Mouse (Mus musculus) embryonic facial prominence, embryonic 10.5 days (tissue): ENCODE measurements around the gene Olfr360. TPM values are rescaled to one million over a fixed set of nuclear protein-coding genes. Genes with fewer than 3 reads are reported as not detected.
"Not testable (repeated sequence)": the region's sequence is repeated elsewhere in the genome, so short reads cannot be mapped to it uniquely, and the experiment has no call there.

ENCODE experiments used
- DNase-seq: peaks from one replicate; pipeline ENCODE4 v3.0.0-alpha.2; 2017; ENCODE audit warnings: low spot score
- H3K27ac ChIP-seq: fragments of 300-500 bp; sonication (generic); replicated peaks from 2 replicates; pipeline ENCODE4 v1.5.1; 2016; ENCODE audit warnings: mild to moderate bottlenecking
- H3K27me3 ChIP-seq: fragments of 300-500 bp; sonication (generic); replicated peaks from 2 replicates; pipeline ENCODE4 v1.6.1; 2016; ENCODE audit warnings: low read depth, mild to moderate bottlenecking; ENCODE audit not compliant: poor library complexity, severe bottlenecking
- H3K36me3 ChIP-seq: fragments of 300-500 bp; sonication (generic); replicated peaks from 2 replicates; pipeline ENCODE4 v1.6.1; 2016; ENCODE audit warnings: mild to moderate bottlenecking, moderate library complexity
- H3K4me1 ChIP-seq: fragments of 300-500 bp; sonication (generic); 2 replicates; pipeline ENCODE4 v1.6.1; 2016
- H3K4me3 ChIP-seq: fragments of 300-500 bp; sonication (generic); 2 replicates; pipeline ENCODE4 v1.5.1; 2016; ENCODE audit warnings: mild to moderate bottlenecking, moderate library complexity
- H3K9me3 ChIP-seq: fragments of 300-500 bp; sonication (generic); 2 replicates; pipeline ENCODE4 v1.6.1; 2016; ENCODE audit warnings: mild to moderate bottlenecking
- WGBS: fragments of 180-500 bp; shearing (Covaris S2); methylation state at CpG from one replicate; pipeline ENCODE4 v1.1.7; 2016; 5-methylcytosine and 5-hydroxymethylcytosine counted together
- polyA plus RNA-seq: library from polyadenylated mRNA; unstranded; fragments of >200 nt; fragmentation: Nextera tagmentation; extraction: Ambion mirVana; gene quantifications from 2 replicates; pipeline ENCODE4 v1.2.1, GENCODE M21; 2016

Olfr360 gene
- not detected in 2 replicates for polyA plus RNA-seq

DNA sequence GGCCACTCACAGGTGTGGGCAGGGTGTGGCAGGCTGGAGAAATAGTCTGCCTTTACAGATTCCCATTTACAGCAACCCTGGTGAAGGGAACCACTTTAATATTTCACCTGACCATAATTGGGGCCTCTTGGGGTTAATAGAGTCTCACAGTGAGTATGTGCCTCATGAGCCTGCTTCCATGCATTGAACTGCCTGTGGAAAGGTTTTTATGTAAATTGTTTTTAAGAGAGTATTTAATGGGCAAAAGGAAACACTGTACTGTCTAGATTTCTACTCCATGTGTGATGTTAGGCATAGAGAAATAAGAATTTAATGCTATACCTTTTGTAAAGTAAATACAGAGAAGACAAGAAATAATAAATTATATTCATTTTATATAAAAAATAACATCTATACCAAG is at the start of gene Olfr360:
Gene Olfr360, plus strand, starts transcription at position 301 of the 400 bp plus-strand sequence.
- Histone ChIP-seq H3K36me3 (no peaks in the 10 kb centered on the region), H3K4me3 (no peak within 1 kb of the TSS), H3K4me1 (no peaks in the 10 kb centered on the region), H3K27me3 (no peaks in the 10 kb centered on the region), H3K27ac (no peak within 1 kb of the TSS), H3K9me3 (peaks cover 20% of the 10 kb centered on the region)
- DNase-seq = no peak

DNA sequence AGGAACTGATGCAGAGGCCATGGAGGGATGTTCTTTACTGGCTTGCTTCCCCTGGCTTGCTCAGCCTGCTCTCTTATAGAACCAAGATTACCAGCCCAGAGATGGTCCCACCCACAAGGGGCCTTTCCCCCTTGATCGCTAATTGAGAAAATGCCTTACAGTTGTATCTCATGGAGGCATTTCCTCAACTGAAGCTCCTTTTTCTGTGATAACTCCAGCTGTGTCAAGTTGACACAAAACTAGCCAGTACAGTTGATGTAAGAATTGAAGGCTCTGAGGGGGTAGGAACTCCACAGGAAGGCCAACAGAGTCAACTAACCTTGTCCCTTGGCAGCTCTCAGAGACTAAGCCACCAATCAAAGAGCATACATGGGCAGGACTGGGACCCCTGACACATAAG is 23.6 kb downstream of the Olfr360 start, which contains the start of gene Olfr361:
Gene Olfr361, minus strand, starts transcription at position 101 of the 400 bp plus-strand sequence.
- not testable (repeated sequence) for H3K9me3 ChIP-seq, H3K27me3 ChIP-seq, H3K27ac ChIP-seq, H3K4me3 ChIP-seq, DNase-seq, H3K36me3 ChIP-seq, H3K4me1 ChIP-seq
- WGBS = 48% methylated on average over 1 of the region's 1 CpGs

DNA sequence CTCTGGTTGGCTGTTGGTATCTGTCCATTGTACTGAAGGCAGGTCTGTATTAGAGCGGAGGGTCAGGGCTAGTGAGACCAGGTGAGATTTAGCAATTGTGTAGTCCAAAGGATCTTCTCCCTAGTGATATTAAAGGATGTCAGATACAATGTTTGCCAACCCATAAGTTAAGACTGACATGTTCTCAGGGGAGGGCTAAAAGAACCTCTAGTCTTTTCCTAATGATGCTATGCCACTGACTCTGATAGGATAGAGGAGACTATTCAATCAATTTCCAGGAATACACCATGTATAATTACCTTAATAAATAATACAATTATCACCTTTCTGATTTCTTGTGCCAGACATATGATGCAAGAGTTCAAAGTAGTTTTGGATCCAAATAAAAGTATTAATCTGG is 52.3 kb downstream of the Olfr360 start, which contains the start of gene Olfr362:
Gene Olfr362, minus strand, starts transcription at position 101 of the 400 bp plus-strand sequence.
- H3K36me3 ChIP-seq = no peaks in the 10 kb centered on the region
- DNase-seq = no peak
- H3K9me3 ChIP-seq = peaks cover 23% of the 10 kb centered on the region
- no peaks in the 10 kb centered on the region for H3K27me3 ChIP-seq
- WGBS = 83% methylated on average over 1 of the region's 1 CpGs
- H3K4me3 ChIP-seq = no peak within 1 kb of the TSS
- H3K27ac ChIP-seq = no peak within 1 kb of the TSS
- no peaks in the 10 kb centered on the region for H3K4me1 ChIP-seq

Other genes starting within 250 kb of the Olfr360 start
- not detected in 2 replicates for gene Olfr3, start 248.7 kb upstream of the Olfr360 start, polyA plus RNA-seq
- gene Olfr350, start 219.4 kb upstream of the Olfr360 start, polyA plus RNA-seq = not detected in 2 replicates
- gene Olfr351, start 203.1 kb upstream of the Olfr360 start, polyA plus RNA-seq = not detected in 2 replicates
- not detected in 2 replicates for gene Olfr352, start 197.3 kb upstream of the Olfr360 start, polyA plus RNA-seq
- gene Olfr353, start 172.8 kb upstream of the Olfr360 start, polyA plus RNA-seq = not detected in 2 replicates
- gene Olfr354, start 160.1 kb upstream of the Olfr360 start, polyA plus RNA-seq = not detected in 2 replicates
- gene Olfr355, start 136.8 kb upstream of the Olfr360 start, polyA plus RNA-seq = not detected in 2 replicates
- gene Olfr356, start 128.6 kb upstream of the Olfr360 start, polyA plus RNA-seq = not detected in 2 replicates
- not detected in 2 replicates for gene Olfr357, start 71.9 kb upstream of the Olfr360 start, polyA plus RNA-seq
- gene Olfr358, start 56.4 kb upstream of the Olfr360 start, polyA plus RNA-seq = not detected in 2 replicates
- gene Olfr361, start 23.5 kb downstream of the Olfr360 start, polyA plus RNA-seq = not detected in 2 replicates
- not detected in 2 replicates for gene Olfr362, start 52.2 kb downstream of the Olfr360 start, polyA plus RNA-seq
- gene Olfr364-ps1, start 73.6 kb downstream of the Olfr360 start, polyA plus RNA-seq = not detected in 2 replicates
- not detected in 2 replicates for gene Olfr365, start 122.5 kb downstream of the Olfr360 start, polyA plus RNA-seq
- gene Olfr366, start 145.8 kb downstream of the Olfr360 start, polyA plus RNA-seq = not detected in 2 replicates